Mouse (Mus musculus): ENCODE measurements around the gene Scel. TPM values are rescaled to one million over a fixed set of nuclear protein-coding genes. Genes with fewer than 3 reads are reported as not detected.
"Not testable (repeated sequence)": the region's sequence is repeated elsewhere in the genome, so short reads cannot be mapped to it uniquely, and the experiment has no call there.

The Scel gene
- not detected in 2 replicates for total RNA-seq (2017)

GRCm38 (mm10) chr14:103512802-103513472, at the start of gene Scel:
Gene Scel (plus strand): TSS chr14:103513342.
- ATAC-seq (replicated peaks; ENCODE audit: low read depth, poor library complexity, severe bottlenecking): peak; percentile 66

GRCm38 (mm10) chr14:103468691-103469463, 44.3 kb upstream of the Scel start:
- ATAC-seq (replicated peaks; ENCODE audit: low read depth, poor library complexity, severe bottlenecking): no peak

GRCm38 (mm10) chr14:103469464-103470015, 43.6 kb upstream of the Scel start:
- peak; percentile 99 for ATAC-seq (replicated peaks; ENCODE audit: low read depth, poor library complexity, severe bottlenecking)

- ATAC-seq (replicated peaks; ENCODE audit: low read depth, poor library complexity, severe bottlenecking): no peak
These were observed 41.9 kb upstream of the Scel start for GRCm38 (mm10) chr14:103471074-103471778.

GRCm38 (mm10) chr14:103471806-103472553, 41.2 kb upstream of the Scel start:
- ATAC-seq (replicated peaks; ENCODE audit: low read depth, poor library complexity, severe bottlenecking): no peak

GRCm38 (mm10) chr14:103472554-103472905, 40.6 kb upstream of the Scel start:
- no peak for ATAC-seq (replicated peaks; ENCODE audit: low read depth, poor library complexity, severe bottlenecking)

GRCm38 (mm10) chr14:103475312-103475711, 37.8 kb upstream of the Scel start:
- ATAC-seq (replicated peaks; ENCODE audit: low read depth, poor library complexity, severe bottlenecking): no peak

GRCm38 (mm10) chr14:103476232-103476631, 36.9 kb upstream of the Scel start:
- not testable (repeated sequence) for ATAC-seq (replicated peaks; ENCODE audit: low read depth, poor library complexity, severe bottlenecking)

- ATAC-seq (replicated peaks; ENCODE audit: low read depth, poor library complexity, severe bottlenecking): peak; percentile 81
These were observed 35.9 kb upstream of the Scel start for GRCm38 (mm10) chr14:103477281-103477680.

- ATAC-seq (replicated peaks; ENCODE audit: low read depth, poor library complexity, severe bottlenecking): peak; percentile 73
These were observed 35.2 kb upstream of the Scel start for GRCm38 (mm10) chr14:103477959-103478358.

- no peak for ATAC-seq (replicated peaks; ENCODE audit: low read depth, poor library complexity, severe bottlenecking)
These were observed 33.7 kb upstream of the Scel start for GRCm38 (mm10) chr14:103479446-103479845.

GRCm38 (mm10) chr14:103481514-103481913, 31.6 kb upstream of the Scel start:
- peak; percentile 55 for ATAC-seq (replicated peaks; ENCODE audit: low read depth, poor library complexity, severe bottlenecking)

GRCm38 (mm10) chr14:103485671-103486070, 27.5 kb upstream of the Scel start:
- no peak for ATAC-seq (replicated peaks; ENCODE audit: low read depth, poor library complexity, severe bottlenecking)

GRCm38 (mm10) chr14:103486974-103487373, 26.2 kb upstream of the Scel start:
- peak; percentile 75 for ATAC-seq (replicated peaks; ENCODE audit: low read depth, poor library complexity, severe bottlenecking)

GRCm38 (mm10) chr14:103488659-103489058, 24.5 kb upstream of the Scel start:
- ATAC-seq (replicated peaks; ENCODE audit: low read depth, poor library complexity, severe bottlenecking): peak; percentile 63; the same call in 1 of the 2 replicates

- ATAC-seq (replicated peaks; ENCODE audit: low read depth, poor library complexity, severe bottlenecking): no peak
These were observed 14.9 kb upstream of the Scel start for GRCm38 (mm10) chr14:103498199-103498598.

- ATAC-seq (replicated peaks; ENCODE audit: low read depth, poor library complexity, severe bottlenecking): no peak
These were observed 14.5 kb upstream of the Scel start for GRCm38 (mm10) chr14:103498613-103499012.

- ATAC-seq (replicated peaks; ENCODE audit: low read depth, poor library complexity, severe bottlenecking): no peak
These were observed 14.1 kb upstream of the Scel start for GRCm38 (mm10) chr14:103499060-103499459.

- no peak for ATAC-seq (replicated peaks; ENCODE audit: low read depth, poor library complexity, severe bottlenecking)
These were observed 12.8 kb upstream of the Scel start for GRCm38 (mm10) chr14:103500309-103500708.

- ATAC-seq (replicated peaks; ENCODE audit: low read depth, poor library complexity, severe bottlenecking): no peak
These were observed 12.2 kb upstream of the Scel start for GRCm38 (mm10) chr14:103500941-103501340.

All from common myeloid progenitor, adult 5-6 weeks (primary cell).